Mouse (Mus musculus) MEL (cell line): ENCODE measurements around the gene Lcor. TPM values are rescaled to one million over a fixed set of nuclear protein-coding genes. Genes with fewer than 3 reads are reported as not detected.
A peak's percentile ranks its signal among the peaks of the same experiment; 100 is the strongest.

Source experiments
- DNase-seq: peaks from one replicate; pipeline ENCODE4 v3.0.0; 2011; ENCODE audit warnings: low read depth, low spot score
- H3K27ac ChIP-seq: 2 replicates; pipeline ENCODE4 v1.5.1; 2012; ENCODE audit warnings: low read depth, mild to moderate bottlenecking, control low read depth, low read length, moderate library complexity; ENCODE audit not compliant: control insufficient read depth
- H3K27me3 ChIP-seq, 2 experiments: fragments of 150-350 bp in 1 of 2; sonication (generic) in 1 of 2; 2 replicates each; pipeline ENCODE4 v1.6.1; 2012; ENCODE audit warnings: low read length in 2 of 2, mild to moderate bottlenecking in 2 of 2, improper control_type of control experiment in 1 of 2, moderate library complexity in 1 of 2; ENCODE audit not compliant: insufficient read depth in 2 of 2, control insufficient read depth in 1 of 2
- H3K36me3 ChIP-seq, 2 experiments: 2 replicates each; pipeline ENCODE4 v1.6.1; 2012 to 2014; ENCODE audit warnings: low read length in 2 of 2, improper control_type of control experiment in 1 of 2, inconsistent platforms in 1 of 2, mild to moderate bottlenecking in 1 of 2; ENCODE audit not compliant: insufficient read depth in 2 of 2, control insufficient read depth in 1 of 2
- H3K4me1 ChIP-seq, 2 experiments: fragments of 150-350 bp in 1 of 2; sonication (generic) in 1 of 2; 2 replicates each; pipeline ENCODE4 v1.6.1; 2012; ENCODE audit warnings: low read length in 2 of 2, improper control_type of control experiment in 1 of 2, mild to moderate bottlenecking in 1 of 2; ENCODE audit not compliant: insufficient read depth in 2 of 2, control insufficient read depth in 1 of 2
- H3K4me3 ChIP-seq, 2 experiments: fragments of 150-350 bp in 1 of 2; sonication (generic) in 1 of 2; 2 replicates each; pipeline ENCODE4 v1.5.1; 2012; ENCODE audit warnings: low read depth in 2 of 2, low read length in 2 of 2, mild to moderate bottlenecking in 2 of 2, moderate library complexity in 2 of 2, control low read depth in 1 of 2, improper control_type of control experiment in 1 of 2; ENCODE audit not compliant: control insufficient read depth in 1 of 2, insufficient read depth in 1 of 2
- H3K79me2 ChIP-seq: 2 replicates; pipeline ENCODE4 v1.6.1; 2012; ENCODE audit warnings: mild to moderate bottlenecking, low read length, moderate library complexity; ENCODE audit not compliant: control insufficient read depth, poor library complexity, insufficient read depth
- H3K9ac ChIP-seq: 2 replicates; pipeline ENCODE4 v1.6.1; 2012; ENCODE audit warnings: low read depth, mild to moderate bottlenecking, control low read depth, low read length, moderate library complexity; ENCODE audit not compliant: control insufficient read depth, poor library complexity, severe bottlenecking
- H3K9me3 ChIP-seq: fragments of 150-350 bp; sonication (generic); replicated peaks from 2 replicates; pipeline ENCODE4 v1.6.1; 2012; ENCODE audit warnings: mild to moderate bottlenecking, low read length, improper control_type of control experiment, moderate library complexity; ENCODE audit not compliant: insufficient read depth
- BHLHE40 ChIP-seq: IDR thresholded peaks from 2 replicates; pipeline ENCODE4 v1.6.1; 2012; ENCODE audit warnings: low read depth, mild to moderate bottlenecking, inconsistent platforms, low read length, improper control_type of control experiment, borderline replicate concordance
- ELF1 ChIP-seq: IDR thresholded peaks from 2 replicates; pipeline ENCODE4 v1.6.1; 2014; ENCODE audit warnings: low read depth, mild to moderate bottlenecking, inconsistent platforms, low read length, improper control_type of control experiment, moderate library complexity
- GATA1 ChIP-seq: IDR thresholded peaks from 2 replicates; pipeline ENCODE4 v1.6.1; 2011; ENCODE audit warnings: low read depth, low read length, improper control_type of control experiment
- HCFC1 ChIP-seq: IDR thresholded peaks from 2 replicates; pipeline ENCODE4 v1.6.1; 2012; ENCODE audit warnings: low read depth, mild to moderate bottlenecking, inconsistent platforms, low read length, improper control_type of control experiment, moderate library complexity
- JUND ChIP-seq: IDR thresholded peaks from 2 replicates; pipeline ENCODE4 v1.6.1; 2011; ENCODE audit warnings: low read depth, mild to moderate bottlenecking, improper control_type of control experiment, low read length
- MAFK ChIP-seq: IDR thresholded peaks from 2 replicates; pipeline ENCODE4 v1.6.1; 2011; ENCODE audit warnings: low read depth, mild to moderate bottlenecking, low read length, improper control_type of control experiment, borderline replicate concordance
- MEF2A ChIP-seq: IDR thresholded peaks from 2 replicates; pipeline ENCODE4 v1.6.1; 2014; ENCODE audit warnings: low read depth, mild to moderate bottlenecking, inconsistent platforms, low read length, improper control_type of control experiment; ENCODE audit not compliant: poor library complexity, insufficient replicate concordance, severe bottlenecking; ENCODE audit errors: extremely low read depth
- MXI1 ChIP-seq: IDR thresholded peaks from 2 replicates; pipeline ENCODE4 v1.6.1; 2011; ENCODE audit warnings: mild to moderate bottlenecking, low read depth, low read length, improper control_type of control experiment
- MYB ChIP-seq: IDR thresholded peaks from 2 replicates; pipeline ENCODE4 v1.6.1; 2011; ENCODE audit warnings: mild to moderate bottlenecking, low read depth, low read length, improper control_type of control experiment
- NELFE ChIP-seq: IDR thresholded peaks from 2 replicates; pipeline ENCODE4 v1.6.1; 2011; ENCODE audit warnings: low read depth, low read length, improper control_type of control experiment
- NRF1 ChIP-seq: IDR thresholded peaks from 2 replicates; pipeline ENCODE4 v1.6.1; 2014; ENCODE audit warnings: low read depth, mild to moderate bottlenecking, inconsistent platforms, low read length, improper control_type of control experiment, moderate library complexity; ENCODE audit not compliant: poor library complexity, insufficient read depth, severe bottlenecking
- POLR2AphosphoS2 ChIP-seq: IDR thresholded peaks from 2 replicates; pipeline ENCODE4 v1.6.1; 2011; ENCODE audit warnings: low read length, improper control_type of control experiment
- RAD21 ChIP-seq: IDR thresholded peaks from 2 replicates; pipeline ENCODE4 v1.6.1; 2011; ENCODE audit warnings: mild to moderate bottlenecking, low read depth, low read length, improper control_type of control experiment
- RCOR1 ChIP-seq: IDR thresholded peaks from 2 replicates; pipeline ENCODE4 v1.6.1; 2012; ENCODE audit warnings: low read depth, mild to moderate bottlenecking, inconsistent platforms, low read length, improper control_type of control experiment
- SIN3A ChIP-seq: IDR thresholded peaks from 2 replicates; pipeline ENCODE4 v1.6.1; 2012; ENCODE audit warnings: low read length, improper control_type of control experiment, inconsistent platforms
- SMC3 ChIP-seq: IDR thresholded peaks from 2 replicates; pipeline ENCODE4 v1.6.1; 2011; ENCODE audit warnings: low read depth, low read length, improper control_type of control experiment
- ZKSCAN1 ChIP-seq: IDR thresholded peaks from 2 replicates; pipeline ENCODE4 v1.6.1; 2012; ENCODE audit warnings: low read depth, mild to moderate bottlenecking, inconsistent platforms, low read length, improper control_type of control experiment, moderate library complexity
- ZMIZ1 ChIP-seq: IDR thresholded peaks from 2 replicates; pipeline ENCODE4 v1.6.1; 2012; ENCODE audit warnings: low read depth, mild to moderate bottlenecking, inconsistent platforms, low read length, improper control_type of control experiment, moderate library complexity
- ZNF384 ChIP-seq: IDR thresholded peaks from 2 replicates; pipeline ENCODE4 v1.6.1; 2012; ENCODE audit warnings: low read depth, mild to moderate bottlenecking, inconsistent platforms, low read length, improper control_type of control experiment
- polyA plus RNA-seq, 2 experiments: library from polyadenylated mRNA; stranded (reverse) in 1 of 2; unstranded in 1 of 2; fragments of >175 nt in 1 of 2; fragments of >200 nt in 1 of 2; gene quantifications; 2 replicates each; pipeline versions ENCODE4 v1.2.1 to v1.2.4; 2012; ENCODE audit warnings: low replicate concordance in 2 of 2, low read depth in 1 of 2; ENCODE audit not compliant: insufficient read length in 2 of 2, insufficient read depth in 1 of 2, missing spikeins in 1 of 2
- total RNA-seq: library from RNA; depleted of rRNA; stranded (reverse); fragments of 300-350 nt; gene quantifications from 2 replicates; pipeline ENCODE4 v1.2.3, GENCODE M21; 2012

Lcor gene
- total and polyA plus RNA-seq, 3 experiments = 8.1 to 8.7 TPM; not detected in 1

GRCm38 (mm10) chr19:41438953-41439352 is 43.5 kb upstream of the Lcor start:
- DNase-seq = no peak
- no peak overlapping the region for H3K9ac ChIP-seq
- no peaks in the 10 kb centered on the region for H3K9me3 ChIP-seq
- no peaks in the 10 kb centered on the region; a peak in 2 of 4 replicates for H3K27me3 ChIP-seq
- no peaks in the 10 kb centered on the region; the same call in 1 of the 2 replicates for H3K79me2 ChIP-seq
- H3K27ac ChIP-seq = no peak overlapping the region
- H3K36me3 ChIP-seq = no peaks in the 10 kb centered on the region
- no peak overlapping the region for H3K4me3 ChIP-seq
- no peak for TF ChIP-seq BHLHE40
- no peak for TF ChIP-seq MYB
- no peak for TF ChIP-seq NRF1
- H3K4me1 ChIP-seq = 0 out of 4 replicates have a peak, but pooled peaks cover 0 to 3% of the 10 kb centered on the region in 2 experiments

DNA sequence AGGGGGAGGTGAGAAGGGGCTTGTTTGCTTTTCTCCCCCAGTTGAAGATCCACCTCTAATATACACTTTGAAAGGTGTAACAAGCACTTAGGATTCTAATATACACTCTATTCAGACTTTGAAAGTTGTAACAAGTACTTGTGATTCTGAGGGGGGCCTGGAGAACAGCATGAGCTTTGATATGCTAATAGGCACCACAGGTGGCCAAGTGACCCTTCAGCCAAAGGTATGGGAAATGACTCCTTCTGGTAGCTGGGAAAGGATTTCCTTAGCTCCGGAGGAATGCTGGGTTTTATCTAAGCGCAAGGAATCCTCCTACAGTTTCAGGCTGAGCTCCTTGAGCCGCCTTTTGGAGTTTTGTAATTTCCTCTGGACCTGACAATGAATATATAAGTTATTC is 41.0 kb upstream of the Lcor start:
- Histone ChIP-seq H3K9me3 (no peaks in the 10 kb centered on the region), H3K27ac (no peak overlapping the region), H3K9ac (no peak overlapping the region), H3K4me3 (no peak overlapping the region), H3K27me3 (no peaks in the 10 kb centered on the region; a peak in 2 of 4 replicates), H3K79me2 (no peaks in the 10 kb centered on the region; the same call in 1 of the 2 replicates), H3K36me3 (peaks cover 0 to 17% of the 10 kb centered on the region in 2 experiments; a peak in 2 of 4 replicates), H3K4me1 (peaks cover 5 to 18% of the 10 kb centered on the region in 2 experiments; a peak in 3 of 4 replicates)
- DNase-seq = no peak
- no peak for TF ChIP-seq ELF1
- TF ChIP-seq MXI1 = no peak
- TF ChIP-seq SMC3 = no peak
- TF ChIP-seq MEF2A = no peak

DNA sequence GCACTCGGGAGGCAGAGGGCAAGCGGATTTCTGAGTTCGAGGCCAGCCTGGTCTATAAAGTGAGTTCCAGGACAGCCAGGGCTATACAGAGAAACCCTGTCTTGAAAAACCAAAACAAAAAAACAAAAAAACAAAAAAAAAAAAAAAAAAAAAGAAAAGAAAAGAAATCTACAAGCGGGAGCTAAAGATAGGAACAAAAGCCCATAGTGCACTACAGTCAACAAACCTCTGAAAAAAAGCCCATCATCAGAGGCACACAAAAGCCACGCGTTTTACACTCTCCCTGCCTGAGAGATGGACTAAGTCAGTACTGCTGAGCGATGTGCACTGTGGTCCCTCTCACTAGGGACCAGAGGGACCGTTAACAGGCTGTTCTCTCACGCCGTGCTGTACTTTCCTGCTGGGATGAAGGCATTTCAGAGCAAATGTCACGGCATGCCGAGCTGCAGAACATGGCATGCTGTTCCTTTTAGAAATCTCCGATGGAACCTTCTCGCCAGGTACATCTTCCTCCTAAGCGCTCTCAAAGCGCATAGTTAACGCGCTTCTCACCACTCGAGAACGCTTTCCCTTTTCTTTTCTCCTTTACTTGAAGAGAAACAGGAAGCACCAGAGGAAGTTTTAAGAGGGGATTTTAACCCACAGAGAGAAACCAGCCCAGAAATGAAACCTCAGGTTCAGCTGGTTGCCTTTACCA is 40.4 kb upstream of the Lcor start:
- DNase-seq = peak; percentile 36
- Histone ChIP-seq H3K27me3 (no peaks in the 10 kb centered on the region; a peak in 2 of 4 replicates), H3K9ac (no peak overlapping the region), H3K9me3 (no peaks in the 10 kb centered on the region), H3K36me3 (peaks cover 0 to 18% of the 10 kb centered on the region in 2 experiments; a peak in 2 of 4 replicates), H3K27ac (no peak overlapping the region), H3K4me3 (peak overlapping the region; percentile 21 to 33), H3K4me1 (peaks cover 5 to 18% of the 10 kb centered on the region in 2 experiments; a peak in 3 of 4 replicates), H3K79me2 (no peaks in the 10 kb centered on the region; the same call in 1 of the 2 replicates)
- peak; percentile 53; the same call in 1 of the 2 replicates for TF ChIP-seq ZNF384
- TF ChIP-seq ZMIZ1 = no peak
- TF ChIP-seq JUND = 0 out of 2 replicates have a peak, but pooled peaks have one; percentile 17
- no peak for TF ChIP-seq ZKSCAN1
- TF ChIP-seq SIN3A = no peak
- TF ChIP-seq RCOR1 = no peak
- TF ChIP-seq SMC3 = no peak
- no peak for TF ChIP-seq HCFC1
- no peak for TF ChIP-seq MAFK
- no peak for TF ChIP-seq RAD21
- no peak for TF ChIP-seq GATA1
- TF ChIP-seq NELFE = no peak; the same call in 1 of the 2 replicates
- TF ChIP-seq POLR2AphosphoS2 = no peak
